Mouse (Mus musculus) neutrophil, adult 83 days (primary cell): Measurements from ENCODE around the gene Mrpl28. TPM values are rescaled to one million over a fixed set of nuclear protein-coding genes. Genes with fewer than 3 reads are reported as not detected.

Experiments used
- total RNA-seq, 2 experiments: library from RNA; stranded (reverse); gene quantifications; one replicate each; pipeline ENCODE4 v1.2.4; 2023

The Mrpl28 gene
- total RNA-seq = 10 to 100 TPM; 34.5 to 41.7 TPM

DNA sequence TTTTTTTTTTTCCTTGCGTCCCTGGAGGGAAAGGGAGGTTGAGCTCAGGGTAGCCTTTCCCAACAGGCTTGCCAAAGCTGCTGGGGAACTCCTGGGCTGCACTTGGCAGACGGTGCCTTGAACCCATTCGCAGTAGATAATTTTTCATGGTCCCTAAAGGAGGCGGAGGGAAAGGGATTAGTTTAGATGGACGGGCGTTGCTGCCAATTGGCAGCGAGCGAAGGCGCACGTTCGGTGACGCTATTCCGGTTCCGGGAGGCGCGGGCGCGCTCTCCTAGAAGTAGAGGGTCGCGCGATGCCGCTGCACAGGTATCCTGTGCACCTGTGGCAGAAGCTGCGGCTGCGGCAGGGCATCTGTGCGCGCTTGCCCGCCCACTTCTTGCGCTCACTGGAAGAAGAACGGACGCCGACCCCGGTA, at the start of gene Mrpl28:
Mrpl28 (plus strand) TSS at position 234 of the 418 bp plus-strand sequence.

GRCm38 (mm10) chr17:26089905-26090632, 33.2 kb upstream of the Mrpl28 start, which contains the start of gene Decr2:
Gene Decr2, minus strand, starts transcription at chr17:26090337.

DNA sequence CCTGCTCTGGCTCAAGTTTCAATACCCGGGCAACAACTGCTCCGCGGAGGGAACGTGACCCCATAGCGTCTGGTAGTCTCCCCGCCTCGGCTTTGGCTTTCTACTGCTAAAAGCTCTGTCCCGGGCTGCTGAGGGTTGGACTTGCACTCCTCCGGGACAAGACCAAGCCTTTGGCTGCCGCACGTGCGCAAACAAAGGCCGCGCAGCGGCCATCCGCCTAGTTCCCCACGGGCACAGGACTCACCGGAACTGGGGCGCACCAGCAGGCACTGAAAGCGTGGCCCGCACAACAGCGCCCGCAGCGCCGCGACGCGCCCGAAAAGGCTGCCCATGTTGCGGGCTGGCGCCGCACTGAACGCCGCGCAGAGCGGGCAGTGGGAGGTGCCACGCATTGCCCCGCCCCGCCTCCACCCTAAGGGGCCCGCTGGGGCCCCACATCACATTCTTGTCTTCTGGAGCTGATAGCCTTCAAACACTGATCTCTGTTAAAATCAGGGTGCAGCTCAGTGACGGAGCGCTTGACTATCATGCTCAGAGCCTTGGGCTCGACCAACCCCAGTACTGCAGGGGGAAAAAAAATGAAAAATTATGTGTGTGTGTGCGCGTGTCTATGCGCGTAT, 28.1 kb upstream of the Mrpl28 start, which contains the start of gene Nme4:
Nme4 (minus strand) TSS at position 482 of the 620 bp plus-strand sequence.

DNA sequence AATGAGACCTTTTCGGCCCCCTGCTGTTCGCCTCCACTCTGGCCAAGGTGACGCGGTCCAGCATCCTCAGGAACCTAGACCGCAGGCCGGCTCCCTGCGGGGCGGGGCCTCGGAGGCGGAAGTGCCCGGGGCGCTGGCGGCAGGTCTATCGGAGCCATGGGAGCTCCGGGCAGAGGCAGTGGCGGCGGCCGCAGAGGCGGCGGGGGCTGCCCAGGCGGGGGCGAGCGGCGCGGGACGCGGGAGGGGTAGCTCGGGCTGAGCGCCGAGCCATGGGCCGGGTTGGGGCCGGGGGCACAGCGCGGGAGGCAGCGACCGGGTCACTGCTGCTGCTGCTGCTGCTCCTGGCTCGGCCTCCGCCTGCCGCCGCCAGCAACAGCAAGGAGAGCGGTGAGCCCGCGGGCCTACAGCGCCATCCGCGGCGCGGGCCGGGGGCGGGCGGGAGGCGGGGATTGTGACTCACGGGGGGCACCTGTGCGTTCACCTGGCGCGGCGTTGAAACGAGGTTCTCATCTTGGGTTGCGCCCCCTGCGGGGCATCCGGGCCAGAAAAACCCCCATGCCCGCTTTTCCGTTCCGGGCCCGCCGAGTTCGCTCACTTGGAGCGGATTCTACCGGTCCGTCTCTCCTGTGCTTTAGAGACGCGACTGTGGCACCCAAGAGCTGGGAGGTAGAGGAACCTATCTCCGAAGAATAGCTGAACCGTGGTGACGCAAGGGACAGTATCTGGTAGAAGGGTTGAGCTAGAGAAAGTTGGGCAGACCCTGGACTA, 9.9 kb upstream of the Mrpl28 start, which contains the start of gene Tmem8:
Tmem8 (plus strand) TSS at position 119 of the 768 bp plus-strand sequence.

DNA sequence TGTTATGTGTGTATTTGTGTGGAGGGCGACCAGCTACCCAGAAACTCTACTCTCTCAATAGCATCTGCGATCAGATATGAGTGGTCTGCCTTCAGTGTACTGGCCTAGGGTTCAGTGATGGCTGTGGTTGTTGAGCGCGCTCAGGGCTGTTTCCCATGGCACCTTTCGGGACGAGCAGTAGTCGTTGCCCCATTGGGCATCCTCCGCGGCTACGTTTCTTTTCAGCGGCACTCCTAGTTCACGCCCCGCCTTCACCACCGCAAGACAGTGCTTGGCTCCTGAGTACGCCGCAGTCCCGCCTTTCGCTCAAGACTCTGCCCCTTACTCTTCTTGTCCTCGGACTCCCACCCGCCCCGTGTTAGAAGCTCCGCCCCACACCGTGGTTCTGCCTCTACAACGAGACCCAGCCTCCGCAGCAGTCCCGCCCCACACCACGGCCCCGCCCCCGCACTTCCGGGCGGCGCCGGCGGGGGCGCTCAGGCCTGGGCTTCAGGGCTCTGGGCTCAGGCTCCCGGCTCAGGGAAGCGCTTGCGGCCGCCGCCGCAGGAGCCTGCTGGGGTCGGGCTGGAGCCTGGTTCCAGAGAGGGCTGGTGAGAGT, 15.0 kb downstream of the Mrpl28 start, which contains the start of gene Axin1:
Axin1 (plus strand) TSS at position 450 of the 598 bp plus-strand sequence.

Other genes starting within 250 kb of the Mrpl28 start
- 10 to 100 TPM; 10.2 to 10.3 TPM for gene Mettl26, start 248.4 kb upstream of the Mrpl28 start, total RNA-seq
- gene Wfikkn1, start 242.6 kb upstream of the Mrpl28 start, total RNA-seq = 1 to 10 TPM; 2.5 to 3.8 TPM
- 10 to 100 TPM; 16.6 to 19.2 TPM for gene Rab40c, start 203.8 kb upstream of the Mrpl28 start, total RNA-seq
- gene Pigq, start 178.6 kb upstream of the Mrpl28 start, total RNA-seq = 100 to 1,000 TPM in 1 of 2 experiments, 10 to 100 TPM in 1; 70.2 to 101 TPM
- gene Nhlrc4, start 178.5 kb upstream of the Mrpl28 start, total RNA-seq = under 1 TPM; 0.20 to 0.93 TPM
- not detected for gene A930017K11Rik, start 170.9 kb upstream of the Mrpl28 start, total RNA-seq
- gene Capn15, start 137.7 kb upstream of the Mrpl28 start, total RNA-seq = 10 to 100 TPM; 17.0 to 22.0 TPM
- 1 to 10 TPM; 1.7 to 1.9 TPM for gene Rab11fip3, start 53.9 kb upstream of the Mrpl28 start, total RNA-seq
- 1 to 10 TPM; 3.8 to 4.5 TPM for gene Decr2, start 33.2 kb upstream of the Mrpl28 start, total RNA-seq
- gene Nme4, start 27.9 kb upstream of the Mrpl28 start, total RNA-seq = 1 to 10 TPM; 5.3 to 5.4 TPM
- gene Tmem8, start 10.2 kb upstream of the Mrpl28 start, total RNA-seq = 10 to 100 TPM; 66.8 to 74.8 TPM
- gene Axin1, start 15.2 kb downstream of the Mrpl28 start, total RNA-seq = 10 to 100 TPM; 37.0 to 40.7 TPM
- gene Pdia2, start 75.6 kb downstream of the Mrpl28 start, total RNA-seq = 1 to 10 TPM; 4.4 to 8.5 TPM
- gene Rgs11, start 79.5 kb downstream of the Mrpl28 start, total RNA-seq = not detected
- under 1 TPM; 0.55 to 0.57 TPM for gene Arhgdig, start 84.3 kb downstream of the Mrpl28 start, total RNA-seq
- gene Fam234a, start 120.7 kb downstream of the Mrpl28 start, total RNA-seq = 10 to 100 TPM; 65.5 to 77.1 TPM
- 10 to 100 TPM; 36.2 to 36.9 TPM for gene Luc7l, start 129.4 kb downstream of the Mrpl28 start, total RNA-seq